Mouse (Mus musculus): ENCODE measurements around the gene March1.

DNA sequence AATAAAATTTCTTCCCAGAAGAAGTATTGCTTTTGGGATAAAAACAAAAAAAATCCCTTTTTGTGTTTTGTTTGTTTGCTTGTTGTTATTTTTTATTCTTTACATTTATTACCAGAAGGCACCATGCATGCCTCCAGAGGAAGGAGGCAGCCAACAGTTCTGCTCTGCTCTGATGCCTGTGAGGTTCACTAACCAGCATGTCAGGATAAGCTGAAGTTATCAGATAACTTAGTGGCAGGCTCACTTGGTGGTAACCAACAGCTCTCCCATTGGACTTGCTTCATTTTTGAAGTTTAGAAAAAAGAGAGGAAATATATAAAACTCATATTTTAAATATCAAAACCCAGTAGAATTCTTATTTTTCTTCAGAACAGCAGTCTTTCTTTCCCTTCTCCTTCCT is 339.8 kb downstream of the March1 start:
- TF ChIP-seq CTCF (IDR thresholded peaks at IDR 0.05; ENCODE audit: low read depth) (no peak), EP300 (optimal IDR thresholded peaks at IDR 0.05) (no peak)
